Mouse (Mus musculus): ENCODE results near the gene Fsip1.

GRCm38 (mm10) chr2:118116180-118116579, 140.6 kb downstream of the Fsip1 start:
- no peak for TF ChIP-seq POLR2A (IDR thresholded peaks at IDR 0.05; ENCODE audit: insufficient read length, low read depth)
- no peak for TF ChIP-seq CEBPB (IDR thresholded peaks at IDR 0.05; ENCODE audit: insufficient read depth, poor library complexity, severe bottlenecking)
- no peak for TF ChIP-seq POLR2AphosphoS2 (IDR thresholded peaks at IDR 0.05; ENCODE audit: insufficient read length, low read depth)
- no peak for TF ChIP-seq MAX (IDR thresholded peaks at IDR 0.05; ENCODE audit: low read depth)
- no peak for TF ChIP-seq USF1 (IDR thresholded peaks at IDR 0.05; ENCODE audit: low read depth)
- TF ChIP-seq E2F4 (IDR thresholded peaks at IDR 0.05; ENCODE audit: insufficient read depth): no peak
- no peak for TF ChIP-seq MYOD1 (IDR thresholded peaks at IDR 0.05; ENCODE audit: control insufficient read depth in 1 of 3, insufficient read length in 2 of 3, low read depth in 2 of 3)
- no peak for TF ChIP-seq TCF12 (IDR thresholded peaks at IDR 0.05; ENCODE audit: insufficient read depth, poor library complexity, severe bottlenecking)
